Mouse (Mus musculus) liver, adult 2 months (tissue): ENCODE data around the gene Drg2. TPM values are rescaled to one million over a fixed set of nuclear protein-coding genes. Genes with fewer than 3 reads are reported as not detected.

Experiments used
- DNase-seq: peaks from one replicate; pipeline ENCODE4 v3.0.0-alpha.2; 2011; ENCODE audit warnings: low read depth, low spot score; ENCODE audit errors: extremely low read depth
- H3K27ac ChIP-seq: fragments of 200-500 bp; replicated peaks from 2 replicates; pipeline ENCODE4 v1.5.1; 2012; ENCODE audit warnings: low read depth, mild to moderate bottlenecking, control low read depth, inconsistent platforms, low read length; ENCODE audit not compliant: insufficient read depth
- H3K27me3 ChIP-seq: fragments of 200-500 bp; 2 replicates; pipeline ENCODE4 v1.6.1; 2012; ENCODE audit warnings: mild to moderate bottlenecking, moderate library complexity, low read length, inconsistent platforms; ENCODE audit not compliant: control insufficient read depth, insufficient read depth
- H3K36me3 ChIP-seq: fragments of 200-500 bp; 2 replicates; pipeline ENCODE4 v1.6.1; 2012; ENCODE audit warnings: low read length, inconsistent platforms; ENCODE audit not compliant: control insufficient read depth, insufficient read depth
- H3K4me1 ChIP-seq: fragments of 200-500 bp; 2 replicates; pipeline ENCODE4 v1.6.1; 2011; ENCODE audit warnings: low read length; ENCODE audit not compliant: control insufficient read depth, insufficient read depth
- H3K4me3 ChIP-seq: fragments of 200-500 bp; 2 replicates; pipeline ENCODE4 v1.5.1; 2011; ENCODE audit warnings: low read depth, mild to moderate bottlenecking, control low read depth, low read length, moderate library complexity; ENCODE audit not compliant: insufficient read depth
- H3K79me2 ChIP-seq: fragments of 200-500 bp; 2 replicates; pipeline ENCODE4 v1.6.1; 2012; ENCODE audit warnings: inconsistent platforms, mild to moderate bottlenecking, low read length, moderate library complexity; ENCODE audit not compliant: control insufficient read depth, insufficient read depth
- H3K9ac ChIP-seq: fragments of 200-500 bp; 2 replicates; pipeline ENCODE4 v1.6.1; 2012; ENCODE audit warnings: low read depth, mild to moderate bottlenecking, control low read depth, inconsistent platforms, low read length
- CTCF ChIP-seq: fragments of 200-500 bp; IDR thresholded peaks from 2 replicates; pipeline ENCODE4 v1.5.1; 2011; ENCODE audit warnings: low read depth, low read length, control low read depth
- POLR2A ChIP-seq: fragments of 200-500 bp; IDR thresholded peaks from 2 replicates; pipeline ENCODE4 v1.6.1; 2011; ENCODE audit warnings: low read length, control low read depth; ENCODE audit not compliant: insufficient read depth; ENCODE audit errors: extremely low read depth
- WGBS: fragments of 180-500 bp; shearing (Covaris S2); methylation state at CpG from one replicate; pipeline ENCODE4 v1.1.7; 2018; 5-methylcytosine and 5-hydroxymethylcytosine counted together
- polyA plus RNA-seq: library from polyadenylated mRNA; depleted of rRNA; stranded (reverse); fragments of >200 nt; gene quantifications from 2 replicates; pipeline ENCODE4 v1.2.3, GENCODE M21; 2012
- total RNA-seq: library from RNA; depleted of rRNA; stranded (reverse); fragments of >200 nt; gene quantifications from 2 replicates; pipeline ENCODE4 v1.2.3, GENCODE M21; 2014

The Drg2 gene
- total and polyA plus RNA-seq, 2 experiments, result 29.1 to 41.7 TPM

DNA sequence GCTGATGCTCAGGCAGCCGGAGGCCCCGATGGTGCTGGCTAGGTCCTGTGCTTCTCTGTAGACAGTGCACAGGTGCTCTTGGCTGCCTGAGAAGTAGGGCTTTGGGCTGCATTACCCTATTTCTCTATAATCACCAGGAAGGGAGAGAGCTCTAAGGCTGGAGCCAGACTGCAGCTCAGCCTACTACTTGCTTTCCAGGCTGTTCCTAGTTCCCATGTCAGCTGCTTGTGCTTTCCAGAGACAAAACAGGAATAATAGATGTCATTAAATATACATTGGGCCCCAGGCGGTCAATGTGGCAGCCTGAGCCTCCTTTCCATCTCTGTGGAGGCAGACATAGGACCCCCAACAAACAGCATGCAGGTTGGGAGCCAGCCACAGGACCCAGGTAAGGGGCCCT, 14.6 kb downstream of the Drg2 start, which contains the start of gene Myo15:
Gene Myo15 (plus strand): TSS at position 301 of the 400 bp plus-strand sequence.
- H3K27me3 ChIP-seq, result no peaks in the 10 kb centered on the region
- peaks cover 11% of the 10 kb centered on the region for H3K36me3 ChIP-seq

DNA sequence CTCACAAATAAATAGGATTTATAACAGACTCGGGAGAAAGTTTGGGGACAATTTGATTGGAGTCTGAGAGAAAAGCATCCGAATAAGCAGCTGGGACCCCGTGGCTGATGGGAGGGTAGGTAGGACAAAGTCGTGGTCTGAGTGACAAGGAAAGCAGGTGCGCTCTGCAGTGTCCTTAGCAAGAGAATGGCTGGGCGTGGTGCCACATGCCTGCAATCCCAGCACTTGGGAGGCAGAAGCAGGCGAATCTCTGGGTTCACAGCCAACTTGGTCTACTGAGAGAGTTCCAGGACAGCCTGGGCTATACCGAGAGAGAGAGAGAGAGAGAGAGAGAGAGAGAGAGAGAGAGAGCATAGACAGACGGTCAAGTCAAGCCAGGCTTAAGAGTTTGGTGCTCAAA, 16.4 kb downstream of the Drg2 start:
- 81% methylated on average over 9 of the region's 9 CpGs for WGBS
- Histone ChIP-seq H3K9ac (no peak overlapping the region), H3K27me3 (no peaks in the 10 kb centered on the region), H3K27ac (no peak overlapping the region), H3K4me3 (no peak overlapping the region), H3K36me3 (peaks cover 7% of the 10 kb centered on the region), H3K4me1 (peaks cover 5% of the 10 kb centered on the region; the same call in 1 of the 2 replicates), H3K79me2 (no peaks in the 10 kb centered on the region)
- no peak for DNase-seq
- no peak for TF ChIP-seq CTCF

More for the DNA sequence above, 14.6 kb downstream of the Drg2 start, which contains the start of gene Myo15:
- Histone ChIP-seq H3K27ac (no peak within 1 kb of the TSS), H3K9ac (no peak within 1 kb of the TSS), H3K4me3 (no peak within 1 kb of the TSS), H3K4me1 (peaks cover 6% of the 10 kb centered on the region; the same call in 1 of the 2 replicates), H3K79me2 (no peaks in the 10 kb centered on the region)
- no peak for DNase-seq
- TF ChIP-seq CTCF (no peak), POLR2A (no peak)
- WGBS, result 95% methylated on average over 3 of the region's 3 CpGs

DNA sequence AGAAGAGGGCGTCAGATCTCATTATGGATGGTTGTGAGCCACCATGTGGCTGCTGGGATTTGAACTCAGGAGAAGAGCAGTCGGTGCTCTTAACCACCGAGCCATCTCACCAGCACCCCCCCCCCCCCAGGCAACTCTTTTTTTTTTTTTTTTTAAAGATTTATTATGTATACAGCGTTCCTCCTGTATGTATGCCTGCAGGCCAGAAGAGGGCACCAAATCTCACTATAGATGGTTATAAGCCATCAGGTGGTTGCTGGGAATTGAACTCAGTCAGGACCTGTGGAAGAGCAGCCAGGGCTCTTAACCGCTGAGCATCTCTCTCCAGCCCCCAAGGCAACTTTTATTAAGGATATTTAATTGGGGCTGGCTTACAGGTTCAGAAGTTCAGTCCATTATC, 20.1 kb downstream of the Drg2 start:
- H3K27me3 ChIP-seq, result no peaks in the 10 kb centered on the region
- no peaks in the 10 kb centered on the region for H3K4me1 ChIP-seq
- no peak overlapping the region for H3K4me3 ChIP-seq
- TF ChIP-seq POLR2A (no peak), CTCF (no peak)
- no peaks in the 10 kb centered on the region for H3K79me2 ChIP-seq
- 84% methylated on average over 5 of the region's 5 CpGs for WGBS
- H3K36me3 ChIP-seq, result no peaks in the 10 kb centered on the region
- H3K9ac ChIP-seq, result no peak overlapping the region
- DNase-seq, result no peak
- H3K27ac ChIP-seq, result no peak overlapping the region

DNA sequence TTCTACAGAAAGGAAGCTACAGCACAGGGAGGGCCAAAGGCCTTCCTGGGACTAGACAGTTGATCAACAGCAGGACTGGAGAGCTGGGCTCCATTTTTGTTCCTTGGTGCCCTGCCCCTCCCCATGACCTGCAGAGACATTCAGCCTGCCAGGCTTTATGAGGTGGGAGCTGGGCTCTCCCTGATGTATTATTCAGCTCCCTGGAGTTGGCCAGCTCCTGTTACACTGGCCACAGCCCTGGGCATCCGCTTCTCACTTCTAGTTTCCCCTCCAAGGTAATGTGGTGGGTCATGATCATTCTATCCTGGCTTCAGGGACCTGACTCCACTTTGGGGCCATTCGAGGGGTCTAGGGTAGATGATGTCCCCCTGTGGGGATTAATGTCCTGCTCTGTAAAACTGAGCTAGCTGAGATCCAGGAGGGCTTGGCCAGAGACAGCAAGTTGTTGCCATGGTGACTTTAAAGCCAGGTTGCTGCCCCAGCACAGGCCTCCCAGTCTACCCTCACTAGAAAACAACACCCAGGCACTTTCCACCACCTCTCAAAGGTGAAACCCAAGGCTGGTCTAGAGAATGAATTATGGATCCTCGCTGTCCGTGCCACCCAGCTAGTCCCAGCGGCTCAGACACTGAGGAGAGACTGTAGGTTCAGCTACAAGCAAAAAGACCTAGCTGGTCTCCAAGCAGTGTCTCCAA, 21.4 kb downstream of the Drg2 start:
- 97% methylated on average over 5 of the region's 5 CpGs for WGBS
- H3K36me3 ChIP-seq, result no peaks in the 10 kb centered on the region

DNA sequence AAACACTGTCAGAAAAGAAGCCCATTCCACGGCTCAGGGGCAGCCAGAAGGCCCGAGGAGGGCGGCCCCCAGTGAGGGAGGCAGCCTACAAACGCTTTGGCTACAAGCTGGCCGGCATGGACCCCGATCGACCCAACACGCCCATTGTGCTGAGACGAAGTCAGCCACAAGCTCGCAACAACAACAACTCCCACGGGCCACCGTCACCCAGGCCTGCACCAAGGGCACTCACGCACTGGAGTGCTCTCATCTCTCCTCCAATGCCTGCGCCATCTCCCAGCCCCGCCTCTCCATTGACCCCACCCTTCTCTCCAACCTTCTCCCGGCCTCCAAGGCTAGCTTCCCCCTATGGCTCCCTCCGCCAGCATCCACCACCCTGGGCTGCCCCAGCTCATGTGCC, 23.7 kb downstream of the Drg2 start:
- no peak for DNase-seq
- Histone ChIP-seq H3K27ac (no peak overlapping the region), H3K79me2 (no peaks in the 10 kb centered on the region), H3K4me1 (no peaks in the 10 kb centered on the region), H3K9ac (no peak overlapping the region), H3K27me3 (no peaks in the 10 kb centered on the region), H3K4me3 (no peak overlapping the region), H3K36me3 (no peaks in the 10 kb centered on the region)
- WGBS, result 22% methylated on average over 17 of the region's 17 CpGs
- TF ChIP-seq CTCF, result no peak
- no peak for TF ChIP-seq POLR2A

More for the DNA sequence above, 21.4 kb downstream of the Drg2 start:
- DNase-seq, result no peak
- Histone ChIP-seq H3K4me1 (no peaks in the 10 kb centered on the region), H3K4me3 (no peak overlapping the region), H3K27ac (no peak overlapping the region), H3K9ac (no peak overlapping the region), H3K79me2 (no peaks in the 10 kb centered on the region), H3K27me3 (no peaks in the 10 kb centered on the region)
- no peak for TF ChIP-seq POLR2A

DNA sequence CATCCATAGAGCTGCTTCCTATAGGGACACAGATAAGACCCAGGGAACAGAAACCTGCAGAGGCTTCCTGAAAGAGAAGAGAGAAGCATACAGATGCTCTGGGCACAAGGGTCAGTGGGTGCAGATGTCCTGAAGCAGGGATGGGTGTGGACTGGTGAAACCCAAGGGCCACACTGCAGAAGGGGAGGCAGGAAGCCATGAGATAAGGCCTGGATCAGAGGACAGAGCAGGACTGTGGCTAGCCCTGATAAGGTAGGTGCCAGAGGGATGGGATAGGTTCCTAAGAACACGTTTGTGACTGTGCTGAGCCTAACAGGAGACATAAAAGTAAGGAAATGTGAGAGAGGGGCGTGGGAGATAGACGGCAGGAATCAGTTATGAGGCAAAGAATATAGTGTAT, 31.9 kb downstream of the Drg2 start:
- H3K79me2 ChIP-seq, result no peaks in the 10 kb centered on the region
- 60% methylated on average over 3 of the region's 3 CpGs for WGBS
- TF ChIP-seq CTCF (no peak), POLR2A (no peak)
- H3K27me3 ChIP-seq, result no peaks in the 10 kb centered on the region
- H3K4me1 ChIP-seq, result no peaks in the 10 kb centered on the region
- DNase-seq, result no peak
- no peak overlapping the region for H3K9ac ChIP-seq
- no peak overlapping the region for H3K27ac ChIP-seq
- H3K4me3 ChIP-seq, result no peak overlapping the region
- no peaks in the 10 kb centered on the region for H3K36me3 ChIP-seq
